Mouse (Mus musculus): Measurements from ENCODE around the gene Wrap53. TPM values are rescaled to one million over a fixed set of nuclear protein-coding genes. Genes with fewer than 3 reads are reported as not detected.

Gene Wrap53
- total and polyA plus RNA-seq, 2 experiments from 2014 or later: 7.8 to 18.7 TPM

DNA sequence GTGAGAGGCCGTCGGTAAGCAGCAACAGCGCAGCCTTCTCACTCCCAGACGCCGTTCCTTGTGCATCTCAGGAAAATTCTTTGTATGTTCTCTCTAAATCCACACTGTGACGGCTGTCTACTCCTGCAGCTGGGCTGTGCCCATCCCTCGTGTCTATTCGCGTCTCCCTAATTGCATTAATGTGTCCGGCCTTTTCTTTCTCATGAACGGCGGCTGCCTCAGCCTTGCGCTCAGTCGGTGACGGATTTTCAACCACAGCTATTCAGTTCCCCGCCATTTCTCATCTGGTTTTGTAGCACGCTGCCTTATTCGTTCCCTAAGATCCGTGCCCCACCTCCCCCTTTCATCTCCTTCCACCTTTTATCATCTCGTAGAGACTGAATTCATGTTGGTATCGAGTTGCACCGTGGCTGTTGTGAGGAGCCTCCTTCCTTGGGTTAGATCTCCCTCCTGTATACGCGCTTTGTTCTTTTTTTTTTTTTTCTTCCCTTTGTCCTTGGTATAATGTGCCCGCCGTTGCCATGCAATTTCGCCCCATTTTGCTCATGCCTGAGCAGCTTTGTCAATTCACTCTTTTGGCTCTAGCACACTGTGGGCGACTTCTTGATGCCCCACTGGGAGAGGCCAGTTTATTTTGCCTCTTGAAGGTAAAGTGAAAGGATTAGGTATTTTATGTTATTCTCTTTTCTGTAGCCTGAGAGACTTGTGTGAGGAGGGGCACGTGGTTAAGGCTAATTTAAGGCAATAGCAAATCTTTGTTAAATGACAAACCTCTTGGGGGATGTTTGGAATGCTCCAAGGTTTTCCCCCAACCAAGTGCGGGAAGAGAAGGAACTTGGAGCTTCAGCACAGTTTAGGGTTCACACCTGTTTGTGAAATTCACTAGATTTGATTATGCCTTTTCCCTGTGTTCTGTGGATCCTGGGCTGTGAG is 52.7 kb downstream of the Wrap53 start:
- Histone ChIP-seq H3K9ac (replicated peaks; ENCODE audit: low read depth, low read length) (no peak overlapping the region), H3K4me2 (ENCODE audit: low read depth, low read length) (peak overlapping the region; percentile 44), H3K36me3 (replicated peaks; ENCODE audit: control insufficient read depth, insufficient read depth, low read length) (no peaks in the 10 kb centered on the region), H3K4me3 (ENCODE audit: low read depth, low read length) (peak overlapping the region; percentile 23), H3K9me3 (replicated peaks; ENCODE audit: control insufficient read depth, low read length) (no peaks in the 10 kb centered on the region), H3K27me3 (ENCODE audit: control insufficient read depth, insufficient read depth, low read length) (0 out of 2 replicates have a peak, but pooled peaks cover 9% of the 10 kb centered on the region), H3K27ac (ENCODE audit: low read depth) (no peak overlapping the region), H3K4me1 (ENCODE audit: control insufficient read depth, insufficient read depth) (no peaks in the 10 kb centered on the region)
- TF ChIP-seq CTCF (IDR thresholded peaks at IDR 0.05; ENCODE audit: low read depth) (no peak), EP300 (IDR thresholded peaks at IDR 0.05; ENCODE audit: low read depth) (no peak)
- DNase-seq (ENCODE audit: low spot score) (no peak), ATAC-seq (ENCODE audit: insufficient read depth, low read depth) (no peak)
- WGBS: 16% methylated on average over 30 of the region's 30 CpGs

DNA sequence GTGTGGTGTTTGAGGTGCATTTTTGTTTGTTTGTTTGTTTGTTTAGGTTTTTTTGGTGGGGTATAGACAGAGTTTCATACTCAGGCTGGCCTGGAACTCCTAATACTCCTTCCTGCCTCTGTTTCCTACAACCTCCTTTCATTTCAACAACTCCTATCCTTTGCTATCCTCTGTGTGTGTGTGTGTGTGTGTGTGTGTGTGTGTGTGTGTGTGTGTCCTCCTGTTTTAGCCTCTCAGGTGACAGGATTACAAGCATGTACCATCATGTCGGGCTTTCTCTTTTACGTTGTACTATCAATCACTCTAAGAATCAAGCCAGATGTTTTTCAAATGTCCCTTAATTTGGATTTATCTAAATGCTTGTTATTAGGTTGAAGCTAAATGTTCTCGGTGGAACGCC is 53.4 kb downstream of the Wrap53 start:
- 63% methylated on average over 4 of the region's 4 CpGs for WGBS
- no peak overlapping the region for H3K9ac ChIP-seq (replicated peaks; ENCODE audit: low read depth, low read length)
- no peaks in the 10 kb centered on the region for H3K9me3 ChIP-seq (replicated peaks; ENCODE audit: control insufficient read depth, low read length)
- H3K4me3 ChIP-seq (ENCODE audit: low read depth, low read length): no peak overlapping the region
- 0 out of 2 replicates have a peak, but pooled peaks cover 9% of the 10 kb centered on the region for H3K27me3 ChIP-seq (ENCODE audit: control insufficient read depth, insufficient read depth, low read length)
- H3K4me2 ChIP-seq (ENCODE audit: low read depth, low read length): peak overlapping the region; percentile 44; the same call in 1 of the 2 replicates
- no peaks in the 10 kb centered on the region for H3K4me1 ChIP-seq (ENCODE audit: control insufficient read depth, insufficient read depth)
- H3K36me3 ChIP-seq (replicated peaks; ENCODE audit: control insufficient read depth, insufficient read depth, low read length): no peaks in the 10 kb centered on the region
- no peak overlapping the region for H3K27ac ChIP-seq (ENCODE audit: low read depth)
- TF ChIP-seq EP300 (IDR thresholded peaks at IDR 0.05; ENCODE audit: low read depth): no peak
- no peak for TF ChIP-seq CTCF (IDR thresholded peaks at IDR 0.05; ENCODE audit: low read depth)
- no peak for DNase-seq (ENCODE audit: low spot score)
- ATAC-seq (ENCODE audit: insufficient read depth, low read depth): no peak

DNA sequence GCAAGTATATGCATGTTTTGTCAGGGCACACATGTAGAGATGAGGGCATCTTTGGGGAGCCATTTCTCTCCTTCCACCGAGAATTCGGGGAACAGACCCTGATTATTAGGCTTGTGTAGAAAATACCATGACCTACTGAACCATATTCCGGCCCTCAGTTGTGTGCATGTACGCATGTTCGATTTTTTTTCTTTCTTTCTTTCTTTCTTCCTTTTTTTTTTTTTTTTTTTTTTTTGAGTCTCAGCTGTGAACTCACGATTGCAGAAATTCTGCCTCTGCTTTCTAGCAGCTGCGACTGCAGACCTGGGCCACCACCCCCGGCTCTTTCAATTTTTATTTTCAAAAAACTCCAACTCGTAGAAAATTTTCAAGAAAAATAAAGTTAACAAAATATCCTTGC is 54.4 kb downstream of the Wrap53 start:
- Histone ChIP-seq H3K9me3 (replicated peaks; ENCODE audit: control insufficient read depth, low read length) (no peaks in the 10 kb centered on the region), H3K4me3 (ENCODE audit: low read depth, low read length) (no peak overlapping the region), H3K36me3 (replicated peaks; ENCODE audit: control insufficient read depth, insufficient read depth, low read length) (no peaks in the 10 kb centered on the region), H3K27ac (ENCODE audit: low read depth) (no peak overlapping the region), H3K4me1 (ENCODE audit: control insufficient read depth, insufficient read depth) (no peaks in the 10 kb centered on the region), H3K4me2 (ENCODE audit: low read depth, low read length) (no peak overlapping the region), H3K9ac (replicated peaks; ENCODE audit: low read depth, low read length) (no peak overlapping the region), H3K27me3 (ENCODE audit: control insufficient read depth, insufficient read depth, low read length) (0 out of 2 replicates have a peak, but pooled peaks cover 9% of the 10 kb centered on the region)
- TF ChIP-seq EP300 (IDR thresholded peaks at IDR 0.05; ENCODE audit: low read depth) (no peak), CTCF (IDR thresholded peaks at IDR 0.05; ENCODE audit: low read depth) (no peak)
- ATAC-seq (ENCODE audit: insufficient read depth, low read depth) (no peak), DNase-seq (ENCODE audit: low spot score) (no peak)
- WGBS: 84% methylated on average over 9 of the region's 9 CpGs

DNA sequence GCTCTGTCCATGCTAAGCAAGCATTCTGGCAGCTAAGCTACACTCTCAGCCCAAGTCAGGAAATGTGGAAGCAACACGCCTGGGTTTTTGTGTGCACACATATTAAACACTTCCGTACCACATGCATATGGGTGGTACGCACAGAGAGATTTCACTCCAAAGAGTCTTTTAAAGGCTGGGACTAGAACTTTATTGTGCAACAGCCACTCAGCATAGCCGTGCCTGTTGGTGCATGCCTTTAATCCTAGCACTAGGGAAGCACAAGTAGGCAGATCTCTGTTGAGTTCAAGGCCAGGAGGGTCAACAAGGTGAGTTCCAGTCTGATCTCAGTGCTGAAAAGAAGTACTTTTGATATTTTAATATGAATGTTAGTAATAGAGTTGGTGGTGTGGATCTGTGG is 56.4 kb downstream of the Wrap53 start:
- Histone ChIP-seq H3K27ac (ENCODE audit: low read depth) (no peak overlapping the region), H3K4me2 (ENCODE audit: low read depth, low read length) (no peak overlapping the region), H3K4me3 (ENCODE audit: low read depth, low read length) (no peak overlapping the region), H3K36me3 (replicated peaks; ENCODE audit: control insufficient read depth, insufficient read depth, low read length) (no peaks in the 10 kb centered on the region), H3K9me3 (replicated peaks; ENCODE audit: control insufficient read depth, low read length) (no peaks in the 10 kb centered on the region), H3K4me1 (ENCODE audit: control insufficient read depth, insufficient read depth) (no peaks in the 10 kb centered on the region; the same call in 1 of the 2 replicates), H3K27me3 (ENCODE audit: control insufficient read depth, insufficient read depth, low read length) (0 out of 2 replicates have a peak, but pooled peaks cover 3% of the 10 kb centered on the region), H3K9ac (replicated peaks; ENCODE audit: low read depth, low read length) (no peak overlapping the region)
- DNase-seq (ENCODE audit: low spot score): no peak
- ATAC-seq (ENCODE audit: insufficient read depth, low read depth): no peak
- TF ChIP-seq EP300 (IDR thresholded peaks at IDR 0.05; ENCODE audit: low read depth) (no peak), CTCF (IDR thresholded peaks at IDR 0.05; ENCODE audit: low read depth) (no peak)
- WGBS: 90% methylated on average over 4 of the region's 4 CpGs

DNA sequence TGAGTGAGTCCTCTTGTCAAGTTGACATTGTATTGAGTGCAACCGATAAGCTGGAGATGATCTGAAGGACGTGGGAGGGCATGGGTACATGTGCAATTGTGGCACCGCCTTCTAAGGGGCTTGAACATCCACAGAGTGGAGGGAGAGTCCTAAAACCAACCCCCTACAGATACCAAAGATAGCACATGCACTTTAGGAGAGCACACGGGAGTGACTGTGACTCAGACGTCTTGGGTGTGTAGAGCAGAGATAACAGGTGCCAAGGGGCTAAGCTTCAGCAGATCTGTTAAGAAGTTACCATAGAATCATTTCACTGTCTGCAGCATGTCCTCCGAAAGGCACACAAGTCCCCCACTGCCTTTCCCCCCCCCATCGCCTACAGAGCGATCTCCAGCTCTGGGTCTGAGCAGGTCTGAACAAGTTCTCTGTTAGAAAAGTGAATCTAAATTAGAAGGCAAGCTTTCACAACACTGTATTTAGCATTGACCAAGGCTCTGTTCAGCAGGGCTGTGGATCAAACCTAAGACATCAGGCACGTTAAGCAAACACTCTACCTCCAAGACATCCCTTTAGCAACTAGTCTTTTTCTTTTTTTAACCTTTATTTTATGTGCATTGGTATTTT is 58.4 kb downstream of the Wrap53 start:
- no peak for ATAC-seq (ENCODE audit: insufficient read depth, low read depth)
- Histone ChIP-seq H3K27me3 (ENCODE audit: control insufficient read depth, insufficient read depth, low read length) (no peaks in the 10 kb centered on the region), H3K36me3 (replicated peaks; ENCODE audit: control insufficient read depth, insufficient read depth, low read length) (no peaks in the 10 kb centered on the region), H3K9ac (replicated peaks; ENCODE audit: low read depth, low read length) (no peak overlapping the region), H3K27ac (ENCODE audit: low read depth) (no peak overlapping the region), H3K4me2 (ENCODE audit: low read depth, low read length) (no peak overlapping the region), H3K4me1 (ENCODE audit: control insufficient read depth, insufficient read depth) (no peaks in the 10 kb centered on the region; the same call in 1 of the 2 replicates), H3K9me3 (replicated peaks; ENCODE audit: control insufficient read depth, low read length) (no peaks in the 10 kb centered on the region), H3K4me3 (ENCODE audit: low read depth, low read length) (no peak overlapping the region)
- WGBS: 62% methylated on average over 9 of the region's 9 CpGs
- DNase-seq (ENCODE audit: low spot score): no peak
- no peak for TF ChIP-seq EP300 (IDR thresholded peaks at IDR 0.05; ENCODE audit: low read depth)
- TF ChIP-seq CTCF (IDR thresholded peaks at IDR 0.05; ENCODE audit: low read depth): no peak

Measured in heart, postnatal 0 days (tissue).